22 mouse cellular contexts compared by ENCODE assay signal in the genomic region with DNA sequence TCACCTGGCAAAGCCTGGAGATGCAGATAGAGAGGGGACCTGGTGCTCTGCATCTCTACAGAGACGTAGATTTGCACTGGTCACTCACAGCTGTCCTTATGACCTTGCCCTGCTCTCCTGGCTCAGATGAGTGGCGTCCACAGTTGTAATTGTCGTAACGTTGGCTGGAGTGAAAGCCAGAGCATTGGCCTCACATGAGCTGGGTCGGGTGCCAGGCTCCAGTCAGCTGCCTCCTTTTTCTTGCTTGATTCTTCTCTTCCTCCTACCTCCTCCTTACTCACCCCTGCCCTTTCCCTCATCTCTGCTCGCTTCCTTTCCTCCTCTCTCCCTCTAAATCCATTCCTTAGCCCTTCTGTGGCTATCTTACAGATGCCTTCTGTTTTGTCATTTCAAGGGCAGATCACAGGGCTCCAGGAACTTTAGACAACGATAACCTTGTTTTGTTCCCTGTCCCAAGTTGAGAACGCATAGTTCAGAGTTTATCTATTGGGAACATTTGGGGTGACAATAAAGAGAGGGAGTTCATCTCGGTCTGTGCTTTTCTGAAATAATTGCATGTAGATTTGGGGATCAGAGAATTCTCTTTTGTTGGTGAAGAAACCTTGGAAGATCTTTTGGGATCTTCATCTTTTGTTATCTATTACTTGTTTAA.
DNase-seq lines count a peak whose midpoint lies in the region; ATAC-seq lines count a peak whose summit lies in the region.
"Had no signal": no experiment of that assay in that cellular context is flagged by ENCODE, and none has a peak within 500 bp of the region (broad histone marks: within the 10 kb centered on the region; RNA-seq: fewer than 3 reads in every experiment).

No protein-coding gene starts in this region.

- no peaks in the 10 kb centered on the region for H3K9me3 ChIP-seq in heart, embryonic 11.5 days (replicated peaks; ENCODE audit: control insufficient read depth, low read length)
- no peaks in the 10 kb centered on the region for H3K9me3 ChIP-seq in hindbrain, embryonic 11.5 days (ENCODE audit: control insufficient read depth, low read length)
- H3K9me3 ChIP-seq: embryonic facial prominence, embryonic 12.5 days; hindbrain, embryonic 10.5 days; megakaryocyte, embryonic 14.5 days; neural tube, embryonic 13.5 days had no signal

- peaks cover 5% of the 10 kb centered on the region; the same call in 1 of the 2 replicates for H3K36me3 ChIP-seq in heart, embryonic 11.5 days (ENCODE audit: control insufficient read depth, insufficient read depth, low read length)
- no peaks in the 10 kb centered on the region for H3K36me3 ChIP-seq in hindbrain, embryonic 11.5 days (ENCODE audit: control insufficient read depth, insufficient read depth, low read length)
- H3K36me3 ChIP-seq: embryonic facial prominence, embryonic 12.5 days; hindbrain, embryonic 10.5 days; neural tube, embryonic 13.5 days had no signal

- H3K27me3 ChIP-seq in heart, embryonic 11.5 days (ENCODE audit: control insufficient read depth, insufficient read depth, low read length): no peaks in the 10 kb centered on the region
- H3K27me3 ChIP-seq in hindbrain, embryonic 11.5 days (ENCODE audit: control insufficient read depth, insufficient read depth, low read length): no peaks in the 10 kb centered on the region
- H3K27me3 ChIP-seq: embryonic facial prominence, embryonic 12.5 days; megakaryocyte, embryonic 14.5 days; neural tube, embryonic 13.5 days had no signal

- 70% methylated on average over 9 of the region's 9 CpGs for WGBS in heart, embryonic 11.5 days (ENCODE audit: insufficient replicate concordance)
- WGBS in hindbrain, embryonic 11.5 days: 86% methylated on average over 9 of the region's 9 CpGs

- DNase-seq in heart, adult 18-20 months: peak; percentile 69 to 72
- DNase-seq in kidney, adult 9 months: peak; percentile 64
- DNase-seq in kidney, postnatal 4 days: no peak
- DNase-seq in adrenal gland, postnatal 14 days: peak; percentile 64
- DNase-seq in hindbrain, embryonic 11.5 days (ENCODE audit: low spot score): no peak
- DNase-seq: cerebellum, adult 9-10 months; layer of hippocampus, adult 9-11 months; left cerebral cortex, postnatal 4 days; liver; lung, adult 18-20 months; lung, postnatal 14 days; midbrain, embryonic 14.5 days; right cerebral cortex, adult 18-20 months; thymus, postnatal 25 days had no signal

- no peak overlapping the region for H3K4me2 ChIP-seq in heart, embryonic 11.5 days
- no peak overlapping the region for H3K4me2 ChIP-seq in hindbrain, embryonic 11.5 days (replicated peaks; ENCODE audit: low read depth, low read length)
- H3K4me2 ChIP-seq: embryonic facial prominence, embryonic 12.5 days; neural tube, embryonic 13.5 days had no signal

- no peak overlapping the region for H3K9ac ChIP-seq in heart, embryonic 11.5 days (ENCODE audit: low read depth, low read length)
- no peak overlapping the region for H3K9ac ChIP-seq in hindbrain, embryonic 11.5 days (ENCODE audit: low read depth, low read length)
- H3K9ac ChIP-seq: embryonic facial prominence, embryonic 12.5 days; neural tube, embryonic 13.5 days had no signal

- no peaks in the 10 kb centered on the region for H3K4me1 ChIP-seq in heart, embryonic 11.5 days (ENCODE audit: control insufficient read depth, insufficient read depth, low read length)
- H3K4me1 ChIP-seq in brown adipose tissue, adult 24 weeks (ENCODE audit: control insufficient read depth, insufficient read depth, insufficient read length, low read length): no peaks in the 10 kb centered on the region
- H3K4me1 ChIP-seq in hindbrain, embryonic 11.5 days (replicated peaks; ENCODE audit: control insufficient read depth, insufficient read depth, low read length): no peaks in the 10 kb centered on the region
- H3K4me1 ChIP-seq: embryonic facial prominence, embryonic 12.5 days; hindbrain, embryonic 10.5 days; neural tube, embryonic 13.5 days had no signal

- no peak overlapping the region for H3K4me3 ChIP-seq in heart, embryonic 11.5 days (ENCODE audit: low read depth, low read length)
- H3K4me3 ChIP-seq in brown adipose tissue, adult 24 weeks (ENCODE audit: insufficient read depth, low read depth, low read length): no peak overlapping the region
- no peak overlapping the region for H3K4me3 ChIP-seq in hindbrain, embryonic 11.5 days (ENCODE audit: low read depth, low read length)
- H3K4me3 ChIP-seq: embryonic facial prominence, embryonic 12.5 days; hindbrain, embryonic 10.5 days; left cerebral cortex, adult 2 months; megakaryocyte, embryonic 14.5 days; neural tube, embryonic 13.5 days had no signal

- no peak overlapping the region for H3K27ac ChIP-seq in heart, embryonic 11.5 days (ENCODE audit: low read depth, low read length)
- H3K27ac ChIP-seq in brown adipose tissue, adult 24 weeks (replicated peaks; ENCODE audit: low read depth, low read length): peak overlapping the region; percentile 93
- H3K27ac ChIP-seq in hindbrain, embryonic 11.5 days (ENCODE audit: low read depth, low read length): no peak overlapping the region
- H3K27ac ChIP-seq: embryonic facial prominence, embryonic 12.5 days; hindbrain, embryonic 10.5 days; left cerebral cortex, adult 2 months; neural tube, embryonic 13.5 days had no signal

- no peak for ATAC-seq in heart, embryonic 11.5 days (replicated peaks; ENCODE audit: insufficient number of reproducible peaks, low FRiP score, low TSS enrichment)
- ATAC-seq in hindbrain, embryonic 11.5 days (ENCODE audit: low FRiP score): no peak
- ATAC-seq: forebrain, embryonic 14.5 days had no signal

Comparison
In these comparisons a context has a peak if more than half of its experiments do, and no peak if none do; other contexts are left out.
1. DNase-seq: peak in heart, adult 18-20 months (2 of 2), kidney, adult 9 months (single experiment) and adrenal gland, postnatal 14 days (single experiment); none in kidney, postnatal 4 days (0 of 2) and hindbrain, embryonic 11.5 days (single experiment).